Mouse (Mus musculus) heart, postnatal 0 days (tissue): ENCODE measurements around the gene Gda. TPM values are rescaled to one million over a fixed set of nuclear protein-coding genes. Genes with fewer than 3 reads are reported as not detected.

Experiments used
- ATAC-seq: fragments of 200-750 bp; cut with Nextera tagmentation; 2 replicates; pipeline ENCODE4 v1.8.0; 2017; ENCODE audit warnings: low read depth, moderate number of reproducible peaks, moderate library complexity; ENCODE audit not compliant: insufficient read depth
- DNase-seq: peaks from one replicate; pipeline ENCODE4 v3.0.0-alpha.2; 2016; ENCODE audit warnings: low spot score
- H3K27ac ChIP-seq: fragments of 300-500 bp; sonication (generic); 2 replicates; pipeline ENCODE4 v1.5.1; 2014; ENCODE audit warnings: low read depth, mild to moderate bottlenecking
- H3K27me3 ChIP-seq: fragments of 300-500 bp; sonication (generic); 2 replicates; pipeline ENCODE4 v1.6.1; 2014; ENCODE audit warnings: low read length, mixed read lengths; ENCODE audit not compliant: control insufficient read depth, insufficient read depth
- H3K36me3 ChIP-seq: fragments of 300-500 bp; sonication (generic); replicated peaks from 2 replicates; pipeline ENCODE4 v1.6.1; 2014; ENCODE audit warnings: low read length, mixed read lengths; ENCODE audit not compliant: control insufficient read depth, insufficient read depth
- H3K4me1 ChIP-seq: fragments of 300-500 bp; sonication (generic); 2 replicates; pipeline ENCODE4 v1.6.1; 2014; ENCODE audit warnings: antibody characterized with exemption; ENCODE audit not compliant: control insufficient read depth, insufficient read depth
- H3K4me2 ChIP-seq: fragments of 300-500 bp; sonication (generic); 2 replicates; pipeline ENCODE4 v1.6.1; 2014; ENCODE audit warnings: low read depth, mild to moderate bottlenecking, low read length, moderate library complexity
- H3K4me3 ChIP-seq: fragments of 300-500 bp; sonication (generic); 2 replicates; pipeline ENCODE4 v1.5.1; 2014; ENCODE audit warnings: low read depth, low read length
- H3K9ac ChIP-seq: fragments of 300-500 bp; sonication (generic); replicated peaks from 2 replicates; pipeline ENCODE4 v1.6.1; 2014; ENCODE audit warnings: low read depth, low read length, mixed read lengths
- H3K9me3 ChIP-seq: fragments of 300-500 bp; sonication (generic); replicated peaks from 2 replicates; pipeline ENCODE4 v1.6.1; 2016; ENCODE audit warnings: low read length; ENCODE audit not compliant: control insufficient read depth
- CTCF ChIP-seq: IDR thresholded peaks from 2 replicates; pipeline ENCODE4 v1.5.1; 2016; ENCODE audit warnings: antibody characterized with exemption, control low read depth, low read depth
- EP300 ChIP-seq: IDR thresholded peaks from 2 replicates; pipeline ENCODE4 v1.6.1; 2016; ENCODE audit warnings: antibody characterized with exemption, low read depth
- WGBS: fragments of 180-500 bp; shearing (Covaris S2); extraction: QIAGEN DNeasy Blood & Tissue Kit; methylation state at CpG from one replicate; pipeline ENCODE4 v1.1.7; 2014; 5-methylcytosine and 5-hydroxymethylcytosine counted together
- polyA plus RNA-seq: library from polyadenylated mRNA; unstranded; fragments of >200 nt; fragmentation: Nextera tagmentation; extraction: Ambion mirVana; gene quantifications from 2 replicates; pipeline ENCODE4 v1.2.1, GENCODE M21; 2015
- total RNA-seq: library from RNA; depleted of rRNA; stranded (reverse); fragments of >200 nt; gene quantifications from 2 replicates; pipeline ENCODE4 v1.2.3, GENCODE M21; 2014; ENCODE audit warnings: low replicate concordance

The Gda gene
- total and polyA plus RNA-seq, 2 experiments from 2014 or later: 0.12 to 1.8 TPM

DNA sequence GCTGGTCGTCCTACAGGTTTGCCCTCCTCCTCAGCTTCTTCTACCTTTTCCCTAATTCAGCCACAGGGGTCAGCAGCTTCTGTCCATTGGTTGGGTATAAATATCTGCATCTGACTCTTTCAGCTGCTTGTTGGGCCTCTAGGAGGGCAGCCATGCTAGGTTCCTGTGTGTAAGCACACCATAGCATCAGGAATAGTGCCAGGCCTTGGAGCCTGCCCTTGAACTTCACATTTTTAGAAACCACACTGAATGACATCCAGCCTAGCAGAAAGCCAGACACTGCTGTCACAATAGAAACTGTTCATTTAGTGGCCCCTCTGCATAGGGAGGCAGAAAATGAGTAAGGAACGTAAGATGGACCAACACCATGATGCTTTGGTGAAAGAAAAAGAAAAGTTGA, 8.9 kb upstream of the Gda start:
- WGBS: 74% methylated on average over 2 of the region's 2 CpGs
- Histone ChIP-seq H3K36me3 (no peaks in the 10 kb centered on the region), H3K27ac (no peak overlapping the region), H3K9me3 (no peaks in the 10 kb centered on the region), H3K4me3 (no peak overlapping the region), H3K27me3 (no peaks in the 10 kb centered on the region), H3K4me2 (no peak overlapping the region), H3K9ac (no peak overlapping the region), H3K4me1 (no peaks in the 10 kb centered on the region)
- TF ChIP-seq EP300 (no peak), CTCF (no peak)
- ATAC-seq: no peak
- DNase-seq: no peak

DNA sequence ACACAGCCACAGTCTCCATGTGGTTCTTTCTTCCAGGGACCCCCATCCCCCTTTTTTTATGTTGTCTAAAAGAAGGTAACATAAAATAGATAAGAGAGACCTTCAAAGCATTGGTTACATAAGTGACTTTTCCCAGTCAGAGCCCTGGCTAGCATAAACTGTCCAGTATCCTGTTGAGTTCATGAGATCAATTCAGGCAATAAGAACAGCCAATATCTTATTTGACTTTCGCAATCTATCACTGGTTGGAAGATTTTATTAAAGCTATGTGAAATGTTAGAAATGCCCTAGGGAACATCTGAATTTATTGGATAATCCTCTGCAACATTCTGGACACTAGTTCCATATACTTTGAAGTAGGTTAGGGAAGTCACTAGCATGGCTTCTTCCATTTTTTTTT, 7.8 kb upstream of the Gda start:
- DNase-seq (no peak), ATAC-seq (no peak)
- Histone ChIP-seq H3K4me2 (no peak overlapping the region), H3K9me3 (no peaks in the 10 kb centered on the region), H3K4me3 (no peak overlapping the region), H3K27me3 (no peaks in the 10 kb centered on the region), H3K9ac (no peak overlapping the region), H3K4me1 (no peaks in the 10 kb centered on the region), H3K27ac (no peak overlapping the region), H3K36me3 (no peaks in the 10 kb centered on the region)
- WGBS: 94% methylated on average over 1 of the region's 1 CpGs
- TF ChIP-seq CTCF: no peak
- TF ChIP-seq EP300: no peak

DNA sequence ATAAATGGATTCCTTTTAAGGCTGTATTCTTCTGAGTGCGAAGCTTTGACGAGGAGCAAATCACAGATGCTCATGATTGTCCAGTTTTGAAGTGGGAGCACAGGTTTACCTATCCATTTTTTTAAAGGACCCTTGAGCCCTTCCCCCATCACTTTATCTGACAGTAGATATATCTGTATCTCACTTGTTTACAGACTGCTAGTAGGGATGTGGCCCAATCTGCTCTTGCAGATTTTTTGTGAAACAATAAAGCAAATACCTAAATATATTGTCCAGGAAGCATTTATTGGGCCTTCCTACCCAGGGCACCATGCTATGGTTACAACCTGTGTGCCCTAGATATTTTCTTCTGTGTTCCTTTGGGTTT, 6.8 kb upstream of the Gda start:
- Histone ChIP-seq H3K4me2 (no peak overlapping the region), H3K27me3 (no peaks in the 10 kb centered on the region), H3K4me3 (no peak overlapping the region), H3K36me3 (no peaks in the 10 kb centered on the region), H3K9me3 (no peaks in the 10 kb centered on the region), H3K27ac (no peak overlapping the region), H3K9ac (no peak overlapping the region), H3K4me1 (no peaks in the 10 kb centered on the region)
- no peak for TF ChIP-seq EP300
- TF ChIP-seq CTCF: no peak
- no peak for DNase-seq
- ATAC-seq: no peak
- WGBS: 67% methylated on average over 2 of the region's 2 CpGs

DNA sequence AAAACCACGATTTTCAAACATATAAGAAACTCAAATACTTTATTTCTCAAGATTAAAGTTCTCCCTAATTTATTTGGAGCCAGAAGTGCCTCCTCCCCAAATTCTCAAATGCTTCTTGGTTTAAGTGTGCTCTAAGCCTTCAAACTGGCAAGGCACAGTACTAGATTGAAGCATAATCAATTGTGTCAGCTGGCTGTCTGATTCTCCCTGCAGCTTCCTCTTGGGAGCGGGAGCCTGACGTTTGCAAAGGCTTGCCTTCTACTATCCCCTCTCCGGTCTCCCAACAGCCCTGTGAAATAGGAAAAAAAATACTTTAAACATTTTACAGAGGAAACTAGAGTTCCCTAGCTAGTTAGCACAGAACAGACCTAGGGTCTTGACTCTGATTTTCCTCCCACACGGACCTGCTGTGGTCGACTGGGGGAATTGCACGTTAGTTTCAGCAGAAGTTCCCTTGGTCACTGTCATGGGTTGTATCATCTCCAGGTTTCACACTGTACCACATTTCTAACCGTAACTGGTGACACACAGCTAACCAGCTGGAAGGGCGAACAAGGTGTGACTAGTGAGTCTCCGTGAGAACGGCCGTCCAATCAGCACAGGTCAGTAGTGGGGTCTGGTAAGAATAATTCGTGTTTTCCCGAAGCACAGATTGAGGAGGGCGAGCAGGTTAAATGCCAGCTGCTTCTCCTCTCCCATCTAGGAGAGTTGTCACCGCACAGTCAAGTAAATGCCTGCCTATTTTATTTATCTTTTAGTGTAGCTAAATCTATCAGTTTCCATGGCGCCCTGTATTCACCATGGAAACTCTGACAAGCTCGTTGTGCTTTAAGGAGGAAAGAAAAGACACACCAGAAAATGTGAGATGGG, 6.2 kb upstream of the Gda start:
- no peak for DNase-seq
- no peaks in the 10 kb centered on the region for H3K9me3 ChIP-seq
- no peaks in the 10 kb centered on the region for H3K36me3 ChIP-seq
- H3K4me2 ChIP-seq: no peak overlapping the region
- no peak for TF ChIP-seq EP300
- TF ChIP-seq CTCF: no peak
- WGBS: 62% methylated on average over 18 of the region's 18 CpGs
- no peaks in the 10 kb centered on the region for H3K27me3 ChIP-seq
- ATAC-seq: no peak
- H3K4me3 ChIP-seq: no peak overlapping the region
- no peak overlapping the region for H3K9ac ChIP-seq
- no peak overlapping the region for H3K27ac ChIP-seq
- H3K4me1 ChIP-seq: no peaks in the 10 kb centered on the region

DNA sequence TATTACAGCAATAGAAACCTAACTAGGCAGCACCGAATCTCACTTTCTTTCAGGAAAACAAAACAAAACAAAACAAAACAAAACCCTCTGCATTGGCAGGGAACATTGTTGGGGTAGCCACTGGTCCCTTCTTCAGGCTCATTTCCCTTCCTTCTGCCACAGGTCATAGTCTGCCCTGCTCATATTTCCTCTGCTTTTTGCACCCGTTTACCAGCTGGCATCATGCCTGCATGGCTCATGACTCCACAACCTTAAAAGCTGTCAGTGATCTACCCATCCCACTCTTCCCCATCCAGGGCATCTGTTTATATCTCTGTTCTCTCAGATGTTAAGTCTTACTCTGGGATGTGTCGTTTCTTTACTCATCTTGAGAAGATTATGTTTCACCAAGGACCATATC, 5.3 kb upstream of the Gda start:
- WGBS: 51% methylated on average over 3 of the region's 3 CpGs
- no peaks in the 10 kb centered on the region for H3K9me3 ChIP-seq
- no peaks in the 10 kb centered on the region for H3K4me1 ChIP-seq
- H3K4me2 ChIP-seq: no peak overlapping the region
- no peaks in the 10 kb centered on the region for H3K27me3 ChIP-seq
- TF ChIP-seq CTCF (no peak), EP300 (no peak)
- no peak for ATAC-seq
- H3K9ac ChIP-seq: no peak overlapping the region
- H3K4me3 ChIP-seq: no peak overlapping the region
- no peaks in the 10 kb centered on the region for H3K36me3 ChIP-seq
- H3K27ac ChIP-seq: no peak overlapping the region
- DNase-seq: no peak

DNA sequence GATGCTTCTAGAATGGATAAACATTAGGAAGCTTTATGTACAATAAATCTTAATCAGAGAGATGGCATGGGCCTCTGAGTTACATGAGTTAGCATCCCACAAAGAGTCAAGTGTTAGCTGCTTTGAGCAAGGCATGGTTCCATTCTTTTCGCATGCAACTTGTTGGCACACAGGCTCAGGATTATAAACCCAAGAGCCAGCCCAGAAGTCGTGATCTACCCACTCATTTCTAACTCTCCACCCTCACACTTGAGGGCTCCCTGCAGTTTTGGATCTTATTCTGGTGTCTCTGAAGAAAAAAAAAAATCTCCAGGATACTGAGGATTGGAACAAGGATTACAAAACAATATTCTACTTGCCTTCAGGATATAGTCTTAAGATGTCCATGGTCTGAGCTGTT, 4.5 kb upstream of the Gda start:
- no peaks in the 10 kb centered on the region for H3K4me1 ChIP-seq
- DNase-seq (no peak), ATAC-seq (no peak)
- no peaks in the 10 kb centered on the region for H3K36me3 ChIP-seq
- H3K4me2 ChIP-seq: no peak overlapping the region
- H3K9me3 ChIP-seq: no peaks in the 10 kb centered on the region
- 77% methylated on average over 2 of the region's 2 CpGs for WGBS
- H3K27me3 ChIP-seq: peaks cover 6% of the 10 kb centered on the region; the same call in 1 of the 2 replicates
- H3K27ac ChIP-seq: no peak overlapping the region
- TF ChIP-seq CTCF: no peak
- TF ChIP-seq EP300: no peak
- H3K4me3 ChIP-seq: no peak overlapping the region
- no peak overlapping the region for H3K9ac ChIP-seq
